Mouse (Mus musculus): Measurements from ENCODE around the gene Gja10.

The Gja10 gene

DNA sequence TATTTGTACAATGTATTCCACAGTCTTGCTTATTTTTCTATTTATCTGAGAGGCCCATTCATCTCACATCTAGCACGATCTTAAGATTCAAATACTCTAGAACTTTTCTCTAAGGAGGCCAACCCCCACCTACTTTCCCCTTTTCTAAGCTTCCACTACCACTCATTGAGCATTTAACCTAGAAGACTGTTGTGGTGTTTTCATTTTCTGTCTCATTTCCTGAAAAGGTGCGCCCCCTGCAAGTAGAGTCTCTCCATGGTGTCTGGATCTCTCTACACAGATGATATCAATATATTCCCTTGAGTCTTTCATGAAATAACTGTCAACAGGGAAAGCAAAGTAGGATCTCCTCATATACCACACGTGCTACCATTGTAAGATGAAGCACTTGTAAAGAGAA is at the start of gene Gja10:
Gja10 (minus strand) TSS at position 101 of the 400 bp plus-strand sequence.
- DNase-seq (ENCODE audit: low spot score) = no peak

DNA sequence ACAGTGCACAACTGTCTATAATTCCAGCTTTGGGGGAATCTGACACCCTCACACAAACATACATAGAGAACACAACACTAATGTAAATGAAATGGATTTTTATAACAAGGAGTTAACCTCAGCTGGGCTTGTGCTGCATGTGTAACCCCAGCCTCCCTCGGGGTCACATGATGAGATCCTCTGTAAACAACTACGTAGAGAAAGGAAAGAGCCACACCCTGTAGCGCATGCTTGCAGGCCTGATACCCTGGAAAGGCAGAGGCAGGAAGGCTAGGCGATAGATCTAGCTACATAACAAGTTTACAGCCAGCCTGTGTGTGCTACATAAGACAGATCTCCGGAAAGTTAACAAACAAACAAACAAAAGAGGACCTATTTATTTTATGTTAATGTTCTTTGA is 49.1 kb upstream of the Gja10 start:
- no peak for DNase-seq (ENCODE audit: low spot score)

DNA sequence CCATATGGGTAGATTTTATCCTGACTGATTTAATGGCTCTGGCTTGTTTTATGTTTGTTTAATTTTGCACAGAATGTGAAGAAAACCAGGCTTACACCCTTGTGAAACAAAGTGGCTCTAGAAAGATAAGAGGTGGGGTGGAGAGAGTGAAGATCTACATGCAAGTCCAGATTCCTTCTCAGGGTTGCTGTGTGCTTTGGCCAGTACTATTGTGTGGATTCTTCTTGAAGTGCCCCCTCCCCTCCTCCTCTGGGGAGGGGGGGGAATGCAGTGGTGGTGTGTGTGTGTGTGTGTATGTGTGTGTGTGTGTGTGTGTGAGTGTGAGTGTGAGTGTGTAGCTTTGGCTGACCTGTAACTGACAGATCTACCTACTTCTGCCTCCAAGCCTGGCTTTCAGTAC is 19.1 kb upstream of the Gja10 start:
- no peak for DNase-seq (ENCODE audit: low spot score)

DNA sequence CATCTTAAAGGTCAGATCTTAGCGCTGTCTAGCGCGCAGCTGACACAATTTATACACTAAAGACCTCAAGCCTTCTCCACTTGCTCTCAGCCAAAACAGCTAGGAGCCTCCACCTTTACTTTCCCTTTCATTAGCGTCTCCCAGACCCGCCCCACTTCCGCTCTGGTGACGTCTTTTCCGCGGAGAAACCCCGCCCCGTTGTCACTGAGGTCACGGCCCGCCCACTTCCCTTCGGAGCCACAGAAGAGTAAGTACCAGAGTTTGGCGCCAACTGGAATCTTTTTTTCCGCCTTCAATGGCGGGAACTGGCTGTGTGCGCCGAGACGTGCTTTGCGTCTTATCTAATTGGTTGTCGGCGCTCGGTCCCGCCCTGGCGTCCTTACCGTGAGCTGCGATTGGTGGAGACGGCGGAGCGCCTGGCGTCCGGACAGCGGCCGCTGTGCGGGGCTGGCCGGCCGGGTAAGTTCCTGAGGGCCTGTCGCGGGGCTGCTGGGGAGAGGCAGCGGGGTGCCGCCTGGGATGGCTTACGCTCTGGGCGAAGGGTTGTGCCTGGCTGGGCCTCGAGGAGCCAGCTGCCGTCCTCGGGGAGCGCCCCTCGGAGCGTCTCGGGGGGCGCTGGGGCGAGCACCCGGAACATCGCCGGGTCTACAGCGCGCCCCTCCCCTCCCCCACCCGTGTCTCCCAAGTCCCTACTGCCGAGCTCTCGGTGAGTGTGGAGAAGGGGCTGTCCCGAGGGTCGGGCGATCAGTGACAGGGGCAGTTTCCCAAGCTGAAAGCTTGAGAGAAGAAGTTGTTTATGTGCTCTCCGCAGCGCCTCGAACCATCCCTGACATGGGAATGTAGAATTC is 12.7 kb upstream of the Gja10 start, which contains the start of gene Casp8ap2:
Casp8ap2 (plus strand) TSS at position 418 of the 848 bp plus-strand sequence.
- DNase-seq (ENCODE audit: low spot score) = peak; percentile 92

DNA sequence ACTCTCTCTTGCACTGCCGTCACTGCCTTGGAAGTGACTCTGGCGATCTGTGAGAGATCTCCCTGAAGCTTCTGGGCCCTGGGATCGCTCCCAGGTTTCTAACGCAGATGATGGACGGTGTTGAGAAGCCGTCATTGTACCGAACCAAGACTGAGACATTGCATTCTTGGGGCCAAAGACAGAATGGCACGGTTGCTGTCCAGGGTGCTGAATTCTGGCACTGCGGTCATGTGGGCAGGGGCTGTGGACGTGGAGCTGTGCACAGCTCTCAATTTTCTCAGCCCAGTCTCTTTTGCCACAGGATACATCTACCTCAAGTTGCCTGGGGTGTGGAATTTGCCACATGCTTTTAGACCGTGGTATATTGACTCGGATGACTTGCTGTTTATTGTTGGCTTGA is 1.4 kb downstream of the Gja10 start:
- DNase-seq (ENCODE audit: low spot score) = peak; percentile 53

DNA sequence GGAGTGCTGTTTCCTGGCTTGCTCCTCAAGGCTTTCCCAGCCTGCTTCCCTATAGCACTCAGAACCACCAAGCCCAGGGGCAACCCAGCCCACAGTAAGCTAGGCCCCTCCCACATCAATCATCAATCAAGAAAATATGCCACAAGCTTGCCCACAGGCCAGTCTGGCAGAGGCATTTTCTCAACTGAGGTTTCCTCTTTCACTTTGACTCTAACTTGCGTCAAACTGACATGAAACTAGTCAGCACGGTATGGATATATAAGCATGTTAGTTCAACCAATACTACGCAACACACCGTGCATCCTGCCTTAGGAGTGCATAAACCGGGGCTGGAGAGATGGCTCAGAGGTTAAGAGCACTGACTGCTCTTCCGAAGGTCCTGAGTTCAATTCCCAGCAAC is 14.3 kb downstream of the Gja10 start:
- DNase-seq (ENCODE audit: low spot score) = no peak

DNA sequence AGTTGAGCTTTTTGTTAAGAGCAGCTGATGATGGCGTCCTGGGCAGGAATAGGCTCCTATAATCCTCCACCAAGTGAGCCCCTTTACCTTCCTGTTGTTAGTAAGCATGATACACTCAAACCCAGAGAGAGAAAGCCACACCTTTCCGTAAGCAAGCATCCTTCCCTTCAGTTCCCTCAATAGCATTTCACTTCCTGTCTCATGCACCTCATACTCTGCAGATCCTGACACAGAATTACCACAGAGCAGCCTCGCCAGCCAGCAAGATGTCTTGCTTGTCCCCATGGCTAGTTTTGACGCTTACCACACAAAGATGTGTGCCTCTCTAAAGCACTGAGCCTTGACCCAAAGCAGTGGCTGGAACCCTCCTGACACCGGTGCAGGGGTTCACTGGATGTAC is 15.0 kb downstream of the Gja10 start:
- DNase-seq (ENCODE audit: low spot score) = no peak

DNA sequence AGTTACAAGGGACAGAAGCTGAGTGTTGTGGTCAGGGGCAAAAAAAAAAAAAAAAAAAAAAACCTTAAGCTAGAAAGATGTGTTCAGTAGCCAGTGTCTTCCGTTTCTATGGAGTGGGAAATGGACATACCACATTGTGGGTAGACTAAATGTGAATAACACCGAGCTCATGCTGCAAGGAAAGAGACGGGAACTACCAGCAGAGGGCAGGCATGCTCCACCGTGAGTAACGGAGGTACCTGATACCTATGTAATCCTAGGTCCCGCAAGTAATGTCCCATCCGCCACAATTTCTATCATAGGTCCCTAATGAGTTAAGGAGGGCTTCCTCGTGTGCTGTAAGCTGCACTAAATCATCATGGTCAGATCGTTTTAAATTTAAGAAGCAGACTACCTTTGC is 16.0 kb downstream of the Gja10 start:
- peak; percentile 34 for DNase-seq (ENCODE audit: low spot score)

DNA sequence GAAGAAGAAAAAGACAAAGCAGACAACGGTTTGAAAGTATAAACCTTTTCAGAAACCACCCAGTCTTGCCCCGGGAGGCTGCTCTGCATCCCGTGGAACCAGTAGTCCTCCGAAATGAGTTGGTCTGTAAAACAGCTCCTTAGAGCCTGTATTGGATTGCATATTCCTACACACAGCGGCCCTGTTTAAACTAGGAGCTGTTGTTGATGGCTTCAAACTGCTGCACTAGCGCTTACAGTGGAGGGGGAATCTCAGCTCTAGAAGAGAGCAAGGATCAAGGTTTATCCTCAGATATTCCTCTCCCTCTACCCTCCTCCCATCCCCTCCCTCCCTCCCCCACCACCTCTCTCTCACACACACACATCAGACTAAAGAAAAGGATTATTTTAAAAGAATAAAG is 18.4 kb downstream of the Gja10 start:
- no peak for DNase-seq (ENCODE audit: low spot score)

DNA sequence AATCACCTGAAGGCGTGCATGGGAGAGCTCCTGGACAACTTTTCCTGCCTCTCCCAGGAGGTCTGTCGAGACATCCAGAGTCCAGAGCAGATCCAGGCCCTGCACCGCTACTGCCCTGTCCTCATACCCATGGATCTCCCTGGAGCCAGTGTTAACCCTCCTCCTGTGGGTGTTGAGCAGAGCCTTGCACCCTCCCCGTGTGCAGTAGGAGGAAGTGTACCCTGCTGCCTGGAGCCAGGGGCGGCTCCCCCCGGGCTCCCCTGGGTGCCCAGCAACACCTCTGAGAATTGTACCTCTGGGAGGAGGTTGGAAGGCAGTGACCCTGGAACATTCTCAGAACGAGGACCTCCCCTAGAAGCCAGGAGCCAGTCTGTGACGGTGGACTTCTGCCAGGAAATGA is 22.7 kb downstream of the Gja10 start:
- no peak for DNase-seq (ENCODE audit: low spot score)

DNA sequence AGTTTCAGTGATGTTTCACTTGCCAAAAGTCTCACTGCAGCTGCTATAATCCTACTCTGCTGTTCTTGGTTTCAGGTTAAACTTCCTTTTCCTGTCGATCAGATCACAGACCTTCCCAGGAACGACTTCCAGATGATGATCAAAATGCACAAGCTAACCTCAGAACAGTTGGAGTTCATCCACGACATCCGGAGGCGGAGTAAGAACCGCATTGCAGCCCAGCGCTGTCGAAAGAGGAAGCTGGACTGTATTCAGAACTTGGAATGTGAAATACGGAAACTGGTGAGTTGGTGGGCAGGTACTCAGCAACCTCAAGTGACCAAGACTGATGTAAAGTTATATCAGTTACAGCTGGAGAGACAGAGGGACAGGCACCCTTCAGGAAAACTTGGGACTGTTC is 27.4 kb downstream of the Gja10 start:
- no peak for DNase-seq (ENCODE audit: low spot score)

DNA sequence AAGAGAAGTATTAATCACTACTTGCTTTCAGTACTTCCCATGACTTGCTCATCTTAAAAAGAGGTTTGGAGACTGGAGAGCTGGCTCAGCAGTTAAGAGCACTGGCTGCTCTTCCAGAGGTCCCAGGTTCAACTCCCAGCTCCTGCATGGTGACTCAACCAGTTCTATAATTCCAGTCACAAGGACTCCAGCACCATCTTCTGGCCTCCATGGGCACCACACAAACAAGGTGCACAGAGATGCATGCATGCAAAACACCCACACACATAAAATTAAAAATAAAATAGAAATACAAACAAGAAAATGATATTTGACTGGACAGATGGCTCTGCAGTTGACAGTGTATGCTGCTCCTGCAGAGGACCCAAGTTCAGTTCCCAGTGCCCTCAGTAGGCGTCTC is 28.0 kb downstream of the Gja10 start:
- DNase-seq (ENCODE audit: low spot score) = no peak

DNA sequence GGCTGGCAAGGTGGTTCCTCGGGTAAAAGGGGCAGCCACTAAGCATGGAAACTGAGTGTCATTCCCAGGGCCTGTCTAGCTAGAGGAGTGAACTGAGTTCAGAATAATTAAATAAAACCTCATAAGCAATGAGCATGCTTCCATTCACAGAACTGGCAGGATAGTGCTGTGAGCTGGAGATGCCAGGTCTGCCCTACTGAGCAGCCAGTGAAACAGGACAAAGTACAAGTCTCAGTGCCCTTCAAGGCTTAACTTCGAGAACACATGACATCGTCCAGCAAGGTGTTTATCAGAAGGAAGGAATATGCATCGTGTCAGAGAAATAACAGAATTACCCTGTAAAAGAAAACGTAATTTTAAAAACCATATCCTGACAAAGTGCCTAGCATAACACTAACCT is 29.0 kb downstream of the Gja10 start:
- no peak for DNase-seq (ENCODE audit: low spot score)

DNA sequence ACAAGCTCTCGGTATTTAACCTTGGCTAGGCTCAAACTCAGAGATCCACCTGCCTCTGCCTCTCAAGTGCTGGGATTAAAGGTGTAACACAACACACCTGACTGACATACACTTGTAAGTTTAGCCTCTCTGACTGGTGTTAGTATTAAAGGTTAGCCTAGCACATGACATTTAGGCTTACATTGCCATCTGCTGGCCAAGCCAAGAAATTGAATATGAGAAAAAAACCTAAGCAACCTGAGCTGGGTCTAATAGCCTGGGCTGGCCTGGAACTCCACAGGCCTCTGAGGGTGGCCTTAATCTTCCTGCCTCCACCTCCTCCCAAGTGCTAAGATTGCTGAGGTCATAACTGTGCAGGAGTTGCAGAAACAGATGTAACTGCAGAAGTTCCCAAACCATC is 30.4 kb downstream of the Gja10 start:
- DNase-seq (ENCODE audit: low spot score) = peak; percentile 36

DNA sequence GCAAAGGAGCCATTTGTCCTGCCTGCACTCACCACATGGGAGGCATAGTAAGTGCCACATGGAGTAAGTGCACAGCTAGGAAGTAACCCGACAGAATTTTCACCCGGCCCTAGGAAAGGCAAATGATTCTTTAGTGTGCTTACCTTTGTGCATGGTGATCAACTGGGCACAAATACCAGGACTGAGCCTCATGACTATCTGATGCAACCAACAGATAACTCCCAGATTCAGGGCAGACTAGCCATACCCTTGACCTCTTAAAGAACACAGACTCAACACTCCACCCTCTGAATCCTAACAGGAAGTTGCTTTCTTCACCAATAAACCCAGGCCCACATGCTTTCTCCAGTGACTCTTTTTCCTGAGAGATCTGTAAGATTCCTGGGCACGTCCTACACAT is 31.1 kb downstream of the Gja10 start:
- DNase-seq (ENCODE audit: low spot score) = no peak

DNA sequence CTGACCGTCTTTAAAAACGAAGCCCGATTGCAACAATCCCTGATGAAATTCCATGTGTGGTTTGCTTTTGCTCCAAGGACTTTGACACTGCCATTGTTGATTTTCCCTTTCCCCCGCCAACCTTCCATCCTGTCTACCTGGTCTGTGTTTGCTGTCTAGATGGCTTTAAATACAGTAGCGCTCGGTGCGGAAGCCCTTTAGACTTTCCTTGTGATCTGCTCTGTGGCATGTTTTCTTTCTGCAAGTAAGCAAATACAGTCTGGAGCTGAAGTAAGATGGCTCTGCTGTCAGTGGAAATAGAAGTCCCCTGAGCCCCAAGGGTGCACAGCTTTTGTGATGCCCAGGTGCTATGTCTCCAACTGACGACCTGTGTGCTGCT is 31.6 kb downstream of the Gja10 start:
- no peak for DNase-seq (ENCODE audit: low spot score)

DNA sequence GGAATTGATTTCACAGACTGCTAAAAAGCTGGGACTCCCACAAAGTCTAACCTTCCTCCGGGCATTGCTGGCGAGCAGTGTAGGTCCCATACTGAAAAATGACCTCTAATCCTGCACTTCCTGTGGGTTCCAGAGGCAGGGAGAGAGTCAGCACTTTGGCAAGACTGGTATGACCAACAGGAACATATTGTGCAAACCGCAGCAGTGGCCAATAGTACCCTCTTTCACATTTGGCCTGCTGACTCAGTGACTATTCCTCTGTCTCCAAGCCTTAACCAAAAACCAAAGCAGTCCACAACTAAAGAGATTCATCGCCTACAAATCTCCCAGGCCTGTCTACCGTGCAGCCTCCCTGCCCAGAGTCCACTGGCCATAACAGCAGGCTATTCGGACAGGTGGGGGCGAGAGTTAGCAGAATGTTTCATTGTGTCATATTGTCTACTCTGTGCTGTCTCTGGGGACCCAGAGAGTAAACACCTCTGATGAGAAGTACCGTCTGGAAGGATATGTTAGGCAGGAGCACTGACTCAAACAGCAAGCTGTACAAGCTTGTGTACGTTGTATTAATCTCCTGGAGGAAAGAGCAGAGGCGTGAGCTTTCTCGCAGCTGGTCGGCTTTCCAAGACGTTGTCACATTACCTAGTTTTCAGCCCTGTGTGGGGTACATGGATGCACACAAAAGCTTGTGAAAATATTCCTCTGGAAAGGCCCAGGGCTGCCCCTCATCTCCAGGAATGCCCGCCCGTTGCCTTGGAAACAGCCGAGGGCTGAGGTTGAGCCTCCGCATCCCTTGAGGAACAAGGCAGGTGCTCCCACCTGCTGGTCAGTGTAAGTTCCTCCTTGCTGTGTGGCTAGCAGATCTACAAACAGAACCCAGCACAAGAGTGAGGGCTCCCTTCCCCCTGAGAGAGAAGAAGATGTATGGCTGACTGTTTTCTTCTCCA is 32.3 kb downstream of the Gja10 start:
- DNase-seq (ENCODE audit: low spot score) = no peak

DNA sequence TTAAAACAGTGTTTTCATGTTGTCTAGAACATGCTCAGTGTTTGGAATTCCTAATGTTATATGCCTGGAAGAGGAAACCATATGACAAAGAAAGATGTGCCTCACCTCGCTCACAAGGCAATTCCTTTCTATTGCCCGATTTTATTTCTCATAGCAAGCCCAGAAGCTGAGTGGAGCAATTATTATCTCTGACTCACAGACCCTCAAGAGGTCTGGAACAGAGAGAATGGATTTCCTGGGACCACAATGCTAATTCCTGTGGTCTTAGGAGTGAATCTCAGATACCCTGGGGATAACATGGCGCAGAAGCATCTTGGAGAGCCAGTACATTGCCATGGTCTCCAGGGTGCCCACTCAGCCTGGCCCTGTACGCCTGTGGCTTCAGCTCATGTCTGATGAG is 33.5 kb downstream of the Gja10 start:
- DNase-seq (ENCODE audit: low spot score) = no peak

DNA sequence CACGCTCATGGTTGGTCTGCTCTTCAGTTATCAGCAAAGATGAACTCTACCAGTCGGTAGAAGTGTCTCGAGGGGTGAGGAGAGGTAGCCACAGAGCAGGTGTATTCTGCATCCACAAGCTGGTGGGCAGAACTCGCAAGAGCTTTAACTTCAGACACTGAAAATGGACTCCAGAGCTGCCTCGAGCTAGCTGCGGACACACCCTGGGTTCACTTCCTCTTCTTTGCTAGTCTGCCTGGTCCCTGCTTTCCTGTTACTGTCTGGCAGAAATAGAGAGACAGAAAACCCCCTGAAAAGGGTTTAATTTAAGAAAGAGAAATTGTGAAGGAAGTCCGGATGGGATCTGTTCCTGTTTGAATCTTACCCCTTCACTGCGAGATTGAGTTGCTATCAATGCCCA is 37.6 kb downstream of the Gja10 start:
- no peak for DNase-seq (ENCODE audit: low spot score)

DNA sequence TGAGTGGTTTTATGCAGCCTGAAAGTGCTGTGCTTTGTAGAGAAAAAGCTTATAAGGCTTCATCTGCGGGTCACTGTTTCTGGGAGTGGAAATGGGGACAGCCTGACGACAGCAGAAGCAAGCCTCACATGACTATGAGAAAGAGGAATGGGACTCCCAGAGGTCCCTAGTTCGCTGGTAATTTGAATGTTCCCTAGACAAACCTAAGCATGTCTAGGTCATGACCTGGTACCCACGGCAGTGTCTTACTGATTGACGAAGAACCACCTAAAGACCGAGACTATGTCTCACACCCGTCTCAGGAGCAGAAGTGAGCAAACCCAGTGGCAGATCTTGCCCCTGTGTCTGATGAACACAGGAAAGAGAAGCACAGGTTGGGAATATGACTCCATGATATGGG is 38.1 kb downstream of the Gja10 start:
- DNase-seq (ENCODE audit: low spot score) = no peak

DNA sequence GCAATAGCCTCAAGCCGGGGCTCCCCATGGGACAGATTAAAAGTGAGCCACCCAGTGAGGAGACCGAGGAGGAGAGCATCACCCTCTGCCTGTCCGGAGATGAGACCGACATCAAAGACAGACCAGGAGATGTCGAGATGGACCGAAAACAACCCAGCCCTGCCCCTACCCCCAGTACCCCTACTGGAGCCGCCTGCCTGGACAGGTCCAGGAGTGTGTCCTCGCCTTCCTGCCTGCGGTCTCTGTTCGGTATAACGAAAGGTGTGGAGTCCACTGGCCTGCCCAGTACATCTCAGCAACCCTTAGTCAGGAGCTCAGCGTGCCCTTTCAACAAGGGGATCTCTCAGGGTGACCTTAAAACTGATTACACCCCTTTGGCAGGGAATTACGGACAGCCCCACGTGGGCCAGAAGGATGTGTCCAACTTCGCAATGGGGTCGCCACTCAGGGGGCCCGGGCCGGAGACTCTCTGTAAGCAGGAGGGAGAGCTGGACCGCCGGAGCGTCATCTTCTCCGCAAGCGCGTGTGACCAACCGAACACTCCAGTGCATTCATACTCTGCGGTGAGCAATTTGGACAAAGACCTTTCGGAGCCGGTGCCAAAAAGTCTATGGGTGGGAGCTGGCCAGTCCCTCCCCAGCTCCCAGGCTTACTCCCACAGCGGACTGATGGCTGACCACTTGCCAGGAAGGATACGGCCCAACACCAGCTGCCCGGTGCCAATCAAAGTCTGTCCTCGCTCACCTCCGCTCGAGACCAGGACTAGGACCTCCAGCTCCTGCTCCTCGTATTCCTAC is 40.0 kb downstream of the Gja10 start:
- no peak for DNase-seq (ENCODE audit: low spot score)

DNA sequence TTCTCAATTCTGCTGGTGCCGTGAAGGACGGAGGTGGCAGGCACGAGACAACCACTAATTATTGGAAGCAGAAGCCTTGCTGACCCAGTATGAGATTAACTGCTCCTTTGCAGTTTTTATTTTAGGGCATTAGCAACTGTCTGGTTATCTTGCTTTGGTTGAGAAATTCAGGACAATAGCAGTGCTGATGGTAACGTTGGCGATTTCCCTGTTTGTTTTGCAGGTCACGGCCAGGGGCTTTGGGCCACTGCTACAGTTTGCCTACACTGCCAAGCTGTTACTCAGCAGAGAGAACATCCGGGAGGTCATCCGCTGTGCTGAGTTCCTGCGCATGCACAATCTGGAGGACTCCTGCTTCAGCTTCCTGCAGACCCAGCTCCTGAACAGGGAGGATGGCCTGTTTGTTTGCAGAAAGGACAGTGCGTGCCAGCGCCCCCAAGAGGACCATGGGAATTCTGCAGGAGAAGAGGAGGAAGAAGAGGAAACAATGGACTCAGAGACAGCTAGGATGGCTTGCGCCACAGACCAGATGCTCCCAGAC is 40.9 kb downstream of the Gja10 start:
- DNase-seq (ENCODE audit: low spot score) = no peak
